Mouse (Mus musculus) G1E (cell line): Measurements from ENCODE around the gene Ndufv3. TPM values are rescaled to one million over a fixed set of nuclear protein-coding genes. Genes with fewer than 3 reads are reported as not detected.

Experiments
- ATAC-seq: 2 replicates; pipeline ENCODE4 v1.8.0; 2016; ENCODE audit warnings: mild to moderate bottlenecking; ENCODE audit not compliant: insufficient number of reproducible peaks, poor library complexity, low FRiP score, severe bottlenecking; ENCODE audit errors: extremely low read depth
- DNase-seq: peaks from one replicate; pipeline ENCODE4 v3.0.0; 2012; ENCODE audit warnings: low spot score
- H3K27me3 ChIP-seq: 2 replicates; pipeline ENCODE4 v1.6.1; 2012; ENCODE audit warnings: mild to moderate bottlenecking, low read length, inconsistent platforms; ENCODE audit not compliant: insufficient read depth
- H3K36me3 ChIP-seq: replicated peaks from 2 replicates; pipeline ENCODE3; 2012; ENCODE audit warnings: mild to moderate bottlenecking, inconsistent platforms
- H3K4me1 ChIP-seq: 2 replicates; pipeline ENCODE4 v1.6.1; 2012; ENCODE audit warnings: low read depth, low read length, inconsistent platforms, mixed read lengths; ENCODE audit not compliant: insufficient read depth
- H3K4me3 ChIP-seq: 2 replicates; pipeline ENCODE4 v1.5.1; 2012; ENCODE audit warnings: low read depth, mild to moderate bottlenecking, inconsistent platforms, low read length, moderate library complexity, mixed read lengths
- H3K9me3 ChIP-seq: replicated peaks from 2 replicates; pipeline ENCODE4 v1.6.1; 2012; ENCODE audit warnings: inconsistent platforms
- CTCF ChIP-seq: IDR thresholded peaks from 2 replicates; pipeline ENCODE4 v1.5.1; 2012; ENCODE audit warnings: low read depth, low read length, inconsistent platforms, mixed read lengths
- GATA1 ChIP-seq: IDR thresholded peaks from 2 replicates; pipeline ENCODE4 v1.6.1; 2012; ENCODE audit warnings: borderline replicate concordance, low read length, inconsistent platforms, mixed read lengths
- GATA2 ChIP-seq: IDR thresholded peaks from 2 replicates; pipeline ENCODE4 v1.6.1; 2012; ENCODE audit warnings: low read depth, low read length, inconsistent platforms, borderline replicate concordance
- POLR2AphosphoS5 ChIP-seq: IDR thresholded peaks from 2 replicates; pipeline ENCODE4 v1.6.1; 2012; ENCODE audit warnings: low read depth, low read length, inconsistent platforms; ENCODE audit not compliant: insufficient replicate concordance
- TAL1 ChIP-seq: conservative IDR thresholded peaks from 2 replicates; pipeline ENCODE4 v1.6.1; 2012; ENCODE audit warnings: low read depth, low read length, inconsistent platforms, mixed read lengths
- polyA plus RNA-seq: library from polyadenylated mRNA; stranded (reverse); fragments of >175 nt; gene quantifications from 2 replicates; pipeline ENCODE4 v1.2.3, GENCODE M21; 2012
- total RNA-seq, 2 experiments: library from RNA; stranded (forward) in 1 of 2; stranded (reverse) in 1 of 2; fragments of 200-1000 nt in 1 of 2; fragments of >200 nt in 1 of 2; fragmentation: Nextera tagmentation in 1 of 2; gene quantifications; 2 replicates each; pipeline ENCODE4 v1.2.3; 2014 to 2017

Gene Ndufv3
- total and polyA plus RNA-seq, 3 experiments: 180 to 713 (median 693) TPM

- TF ChIP-seq CTCF (no peak), GATA1 (no peak), GATA2 (no peak), TAL1 (no peak), POLR2AphosphoS5 (no peak)
- Histone ChIP-seq H3K27me3 (no peaks in the 10 kb centered on the region), H3K9me3 (no peaks in the 10 kb centered on the region)
Observed at GRCm38 (mm10) chr17:31499725-31500124, 20.2 kb upstream of the Ndufv3 start.

GRCm38 (mm10) chr17:31500416-31500815 is 19.5 kb upstream of the Ndufv3 start:
- TF ChIP-seq GATA1 (no peak), CTCF (no peak)
- no peaks in the 10 kb centered on the region for H3K9me3 ChIP-seq
- ATAC-seq (no peak), DNase-seq (no peak)
- no peaks in the 10 kb centered on the region for H3K27me3 ChIP-seq
- H3K4me1 ChIP-seq: peaks cover 34% of the 10 kb centered on the region
- H3K36me3 ChIP-seq: peaks cover 100% of the 10 kb centered on the region
- no peak overlapping the region for H3K4me3 ChIP-seq

More at GRCm38 (mm10) chr17:31499725-31500124, 20.2 kb upstream of the Ndufv3 start:
- DNase-seq (no peak), ATAC-seq (no peak)
- peaks cover 27% of the 10 kb centered on the region for H3K4me1 ChIP-seq
- peaks cover 100% of the 10 kb centered on the region for H3K36me3 ChIP-seq
- no peak overlapping the region for H3K4me3 ChIP-seq

- no peak for DNase-seq
- no peak for ATAC-seq
Observed at GRCm38 (mm10) chr17:31500908-31501307, 19.0 kb upstream of the Ndufv3 start.

GRCm38 (mm10) chr17:31502261-31502927 is 17.5 kb upstream of the Ndufv3 start:
- Histone ChIP-seq H3K4me1 (peaks cover 48% of the 10 kb centered on the region), H3K4me3 (no peak overlapping the region), H3K27me3 (no peaks in the 10 kb centered on the region), H3K9me3 (no peaks in the 10 kb centered on the region), H3K36me3 (peaks cover 100% of the 10 kb centered on the region)
- 0 out of 2 replicates have a peak, but pooled peaks have one; percentile 9 for TF ChIP-seq TAL1
- TF ChIP-seq CTCF: no peak
- DNase-seq (no peak), ATAC-seq (no peak; the same call in 1 of the 2 replicates)

More at GRCm38 (mm10) chr17:31500908-31501307, 19.0 kb upstream of the Ndufv3 start:
- Histone ChIP-seq H3K36me3 (peaks cover 100% of the 10 kb centered on the region), H3K9me3 (no peaks in the 10 kb centered on the region), H3K27me3 (no peaks in the 10 kb centered on the region), H3K4me1 (peaks cover 36% of the 10 kb centered on the region), H3K4me3 (no peak overlapping the region)
- TF ChIP-seq GATA2 (no peak), GATA1 (no peak), POLR2AphosphoS5 (no peak), TAL1 (no peak), CTCF (no peak)

GRCm38 (mm10) chr17:31503337-31503736 is 16.6 kb upstream of the Ndufv3 start:
- no peak for TF ChIP-seq GATA2
- no peak for TF ChIP-seq GATA1
- TF ChIP-seq POLR2AphosphoS5: no peak
- TF ChIP-seq CTCF: no peak
- TF ChIP-seq TAL1: no peak
- ATAC-seq (no peak), DNase-seq (no peak)
- Histone ChIP-seq H3K4me1 (peaks cover 51% of the 10 kb centered on the region), H3K36me3 (peaks cover 100% of the 10 kb centered on the region), H3K27me3 (no peaks in the 10 kb centered on the region), H3K4me3 (peak overlapping the region; percentile 23; the same call in 1 of the 2 replicates), H3K9me3 (no peaks in the 10 kb centered on the region)

- no peaks in the 10 kb centered on the region for H3K9me3 ChIP-seq
- DNase-seq: no peak
- peaks cover 100% of the 10 kb centered on the region for H3K36me3 ChIP-seq
- ATAC-seq: no peak
- H3K4me3 ChIP-seq: no peak overlapping the region
- TF ChIP-seq GATA2 (no peak), POLR2AphosphoS5 (no peak), GATA1 (no peak), TAL1 (no peak), CTCF (no peak)
- peaks cover 53% of the 10 kb centered on the region for H3K4me1 ChIP-seq
- H3K27me3 ChIP-seq: no peaks in the 10 kb centered on the region
Observed at GRCm38 (mm10) chr17:31503936-31504335, 16.0 kb upstream of the Ndufv3 start.
